9 mouse cellular contexts compared by ENCODE assay signal in the genomic region with DNA sequence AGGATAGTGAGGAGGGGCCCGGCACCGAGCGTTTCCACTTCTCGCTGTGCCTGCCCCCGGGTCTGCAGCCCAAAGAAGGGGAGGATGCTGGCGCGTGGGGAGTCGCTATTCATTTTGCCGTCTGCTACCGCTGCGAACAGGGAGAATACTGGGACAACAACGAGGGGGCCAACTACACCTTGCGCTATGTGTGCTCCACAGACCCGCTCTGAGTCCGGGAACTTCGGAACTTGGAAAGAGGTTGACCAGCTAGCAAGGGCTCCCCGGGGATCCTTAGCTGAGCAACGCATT. TPM values are rescaled to one million over a fixed set of nuclear protein-coding genes. Genes with fewer than 3 reads are reported as not detected.
DNase-seq lines count a peak whose midpoint lies in the region; ATAC-seq and TF ChIP-seq lines count a peak whose summit lies in the region.
"Had no signal": no experiment of that assay in that cellular context is flagged by ENCODE, and none has a peak within 500 bp of the region (broad histone marks: within the 10 kb centered on the region; RNA-seq: fewer than 3 reads in every experiment).

No protein-coding gene starts in this region.

- H3K27ac ChIP-seq in forebrain, postnatal 0 days (ENCODE audit: low read depth, low read length), result no peak overlapping the region
- H3K27ac ChIP-seq in liver, embryonic 13.5 days, result no peak overlapping the region

- no peak for TF ChIP-seq CTCF in forebrain, postnatal 0 days (IDR thresholded peaks at IDR 0.05; ENCODE audit: low read depth)

- under 1% methylated on average over 18 of the region's 18 CpGs for WGBS in forebrain, postnatal 0 days
- WGBS in liver, embryonic 13.5 days (ENCODE audit: insufficient replicate concordance), result 3% methylated on average over 18 of the region's 18 CpGs

- H3K36me3 ChIP-seq in forebrain, postnatal 0 days (ENCODE audit: insufficient read depth), result no peaks in the 10 kb centered on the region
- H3K36me3 ChIP-seq in liver, embryonic 13.5 days, result no peaks in the 10 kb centered on the region

- H3K9me3 ChIP-seq in forebrain, postnatal 0 days (ENCODE audit: low read length), result no peaks in the 10 kb centered on the region
- no peaks in the 10 kb centered on the region for H3K9me3 ChIP-seq in liver, embryonic 13.5 days (replicated peaks)

- H3K4me3 ChIP-seq in forebrain, postnatal 0 days (ENCODE audit: low read depth, low read length), result peak overlapping the region; percentile 58
- H3K4me3 ChIP-seq in liver, embryonic 13.5 days (replicated peaks), result peak overlapping the region; percentile 58

- H3K27me3 ChIP-seq in forebrain, postnatal 0 days (ENCODE audit: insufficient read depth, low read length), result peaks cover 13% of the 10 kb centered on the region
- peaks cover 48% of the 10 kb centered on the region for H3K27me3 ChIP-seq in liver, embryonic 13.5 days
- H3K27me3 ChIP-seq: CH12.LX had no signal

- peak overlapping the region; percentile 41 for H3K9ac ChIP-seq in forebrain, postnatal 0 days
- H3K9ac ChIP-seq in liver, embryonic 13.5 days, result no peak overlapping the region

- peak overlapping the region; percentile 100 for H3K4me2 ChIP-seq in forebrain, postnatal 0 days (ENCODE audit: low read depth)
- H3K4me2 ChIP-seq in liver, embryonic 13.5 days, result peak overlapping the region; percentile 76

- H3K4me1 ChIP-seq in forebrain, postnatal 0 days (ENCODE audit: insufficient read depth), result no peaks in the 10 kb centered on the region
- peaks cover 13% of the 10 kb centered on the region; the same call in 1 of the 2 replicates for H3K4me1 ChIP-seq in liver, embryonic 13.5 days (replicated peaks)

- ATAC-seq in forebrain, postnatal 0 days, result peak; percentile 23; the same call in 1 of the 2 replicates
- no peak for ATAC-seq in liver, embryonic 13.5 days (ENCODE audit: low read depth)

- intact Hi-C loops in gastrocnemius, postnatal 36 days (cut with DNase I), result no loop called here

- peak; percentile 6 for DNase-seq in gastrocnemius, postnatal 10 days
- no peak for DNase-seq in gastrocnemius, postnatal 36 days
- peak; percentile 27 for DNase-seq in Muller cell, postnatal 12 days (ENCODE audit: inconsistent ontology term)
- peak; percentile 24 for DNase-seq in forebrain, postnatal 0 days
- no peak for DNase-seq in liver, embryonic 13.5 days
- DNase-seq in spleen, postnatal 36 days (ENCODE audit: low spot score in 2 of 2), result no peak
- no peak for DNase-seq in right cerebral cortex, adult 18-20 months
- DNase-seq in kidney, postnatal 25 days, result no peak

RNA-seq across cellular contexts. Expression of a gene that starts 10.7 kb away (rescaled TPM):
- total RNA-seq in gastrocnemius, postnatal 10 days (2021), result not detected
- total RNA-seq in gastrocnemius, postnatal 36 days (2021), result under 1 TPM in 1 of 2 experiments, not detected in 1; 0.10 TPM
- 1.2 TPM in 2 replicates for total RNA-seq in forebrain, postnatal 0 days (2014; rRNA removed)
- 0.42 and 0.53 TPM in 2 replicates for polyA plus RNA-seq in forebrain, postnatal 0 days (2015; fragmentation: Nextera tagmentation; extraction: Ambion mirVana)
- 0.36 and 0.37 TPM in 2 replicates for polyA plus RNA-seq in liver, embryonic 13.5 days (2015; fragmentation: Nextera tagmentation; extraction: Ambion mirVana)
- total RNA-seq: CH12.LX had no signal

Comparison
In these comparisons a context has a peak if more than half of its experiments do, and no peak if none do; other contexts are left out.
1. DNase-seq: peak in gastrocnemius, postnatal 10 days (single experiment), Muller cell, postnatal 12 days (single experiment) and forebrain, postnatal 0 days (single experiment); none in gastrocnemius, postnatal 36 days (0 of 2), liver, embryonic 13.5 days (single experiment), spleen, postnatal 36 days (0 of 2), right cerebral cortex, adult 18-20 months (single experiment) and kidney, postnatal 25 days (0 of 2).